Mouse (Mus musculus) E14TG2a.4 (cell line): ENCODE data around the gene Myo1h.

ENCODE experiments used
- CTCF ChIP-seq: conservative IDR thresholded peaks from 2 replicates; pipeline ENCODE4 v1.5.1; 2014; ENCODE audit warnings: low read length
- POU5F1 ChIP-seq: IDR thresholded peaks from 2 replicates; pipeline ENCODE4 v1.6.1; 2014; ENCODE audit warnings: low read length, borderline replicate concordance

- TF ChIP-seq CTCF: no peak
- TF ChIP-seq POU5F1: no peak
These were observed 1.0 kb downstream of the Myo1h start for GRCm38 (mm10) chr5:114290004-114290403.
